Mouse (Mus musculus) liver, adult 2 months (tissue): Measurements from ENCODE around the gene Ap3m1.

ENCODE experiments used
- CTCF ChIP-seq: fragments of 200-500 bp; IDR thresholded peaks from 2 replicates; pipeline ENCODE4 v1.5.1; 2011; ENCODE audit warnings: low read depth, low read length, control low read depth
- POLR2A ChIP-seq: fragments of 200-500 bp; IDR thresholded peaks from 2 replicates; pipeline ENCODE4 v1.6.1; 2011; ENCODE audit warnings: low read length, control low read depth; ENCODE audit not compliant: insufficient read depth; ENCODE audit errors: extremely low read depth

DNA sequence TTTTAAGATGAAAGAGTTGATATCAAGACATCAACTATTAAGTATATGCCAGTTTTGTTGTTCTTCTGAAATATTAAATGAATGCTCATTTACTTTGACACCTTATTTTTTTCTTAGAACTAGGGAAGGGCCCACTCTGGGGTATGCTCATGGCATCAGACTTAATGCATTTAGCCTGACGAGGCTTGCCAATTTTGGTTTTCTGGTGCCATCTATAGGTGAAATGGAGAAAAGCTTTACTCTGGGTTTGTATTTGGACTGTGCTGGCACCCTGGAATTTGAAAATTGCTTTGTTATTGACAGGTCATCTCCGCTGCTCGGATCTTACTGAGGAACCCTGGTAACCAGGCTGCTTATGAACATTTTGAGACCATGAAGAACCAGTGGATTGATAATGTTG is 33.3 kb downstream of the Ap3m1 start:
- TF ChIP-seq POLR2A (no peak), CTCF (no peak)
